Mouse (Mus musculus) lung, postnatal 0 days (tissue): ENCODE data around the gene Tmc8. TPM values are rescaled to one million over a fixed set of nuclear protein-coding genes. Genes with fewer than 3 reads are reported as not detected.
"Not testable (repeated sequence)": the region's sequence is repeated elsewhere in the genome, so short reads cannot be mapped to it uniquely, and the experiment has no call there.

Experiments used
- ATAC-seq: fragments of 200-750 bp; cut with Nextera tagmentation; 2 replicates; pipeline ENCODE4 v1.8.0; 2017; ENCODE audit warnings: moderate library complexity
- DNase-seq: peaks from one replicate; pipeline ENCODE4 v3.0.0-alpha.2; 2016; ENCODE audit warnings: low spot score
- H3K27ac ChIP-seq: fragments of 300-500 bp; sonication (generic); 2 replicates; pipeline ENCODE4 v1.5.1; 2014; ENCODE audit warnings: antibody characterized with exemption, mild to moderate bottlenecking, low read length, mixed read lengths
- H3K27me3 ChIP-seq: fragments of 300-500 bp; sonication (generic); replicated peaks from 2 replicates; pipeline ENCODE4 v1.6.1; 2014; ENCODE audit warnings: low read length, mixed read lengths; ENCODE audit not compliant: insufficient read depth
- H3K36me3 ChIP-seq: fragments of 300-500 bp; sonication (generic); 2 replicates; pipeline ENCODE4 v1.6.1; 2014; ENCODE audit warnings: low read length, mixed read lengths; ENCODE audit not compliant: insufficient read depth
- H3K4me1 ChIP-seq: fragments of 300-500 bp; sonication (generic); 2 replicates; pipeline ENCODE4 v1.6.1; 2014; ENCODE audit warnings: antibody characterized with exemption, low read depth, low read length, mixed read lengths; ENCODE audit not compliant: insufficient read depth
- H3K4me2 ChIP-seq: fragments of 300-500 bp; sonication (generic); replicated peaks from 2 replicates; pipeline ENCODE4 v1.6.1; 2014; ENCODE audit warnings: low read depth, mild to moderate bottlenecking, low read length, moderate library complexity, mixed read lengths
- H3K4me3 ChIP-seq: fragments of 300-500 bp; sonication (generic); 2 replicates; pipeline ENCODE4 v1.5.1; 2014; ENCODE audit warnings: low read depth, low read length
- H3K9ac ChIP-seq: fragments of 300-500 bp; sonication (generic); replicated peaks from 2 replicates; pipeline ENCODE4 v1.6.1; 2014; ENCODE audit warnings: low read depth, mild to moderate bottlenecking
- H3K9me3 ChIP-seq: fragments of 300-500 bp; sonication (generic); 2 replicates; pipeline ENCODE4 v1.6.1; 2016; ENCODE audit warnings: low read length, mixed read lengths
- CTCF ChIP-seq: IDR thresholded peaks from 2 replicates; pipeline ENCODE4 v1.5.1; 2016; ENCODE audit warnings: antibody characterized with exemption, mild to moderate bottlenecking
- EP300 ChIP-seq: IDR thresholded peaks from 2 replicates; pipeline ENCODE4 v1.6.1; 2016; ENCODE audit warnings: antibody characterized with exemption, mild to moderate bottlenecking, control low read depth
- WGBS: fragments of 180-500 bp; shearing (Covaris S2); extraction: QIAGEN DNeasy Blood & Tissue Kit; methylation state at CpG from one replicate; pipeline ENCODE4 v1.1.7; 2014; 5-methylcytosine and 5-hydroxymethylcytosine counted together
- polyA plus RNA-seq: library from polyadenylated mRNA; unstranded; fragments of >200 nt; fragmentation: Nextera tagmentation; extraction: Ambion mirVana; gene quantifications from 2 replicates; pipeline ENCODE4 v1.2.1, GENCODE M21; 2015

Gene Tmc8
- polyA plus RNA-seq, 1 experiment from 2014 or later, result 5.5 TPM

- H3K27ac ChIP-seq, result peak overlapping the region; percentile 58; the same call in 1 of the 2 replicates
- 39% methylated on average over 18 of the region's 18 CpGs for WGBS
- DNase-seq (peak; percentile 87), ATAC-seq (peak; percentile 29; the same call in 1 of the 2 replicates)
- peaks cover 60% of the 10 kb centered on the region for H3K4me1 ChIP-seq
- no peak overlapping the region for H3K4me2 ChIP-seq
- no peak overlapping the region for H3K9ac ChIP-seq
- no peak for TF ChIP-seq EP300
- TF ChIP-seq CTCF, result no peak
- H3K4me3 ChIP-seq, result no peak overlapping the region
- no peaks in the 10 kb centered on the region for H3K36me3 ChIP-seq
- no peaks in the 10 kb centered on the region for H3K27me3 ChIP-seq
- no peaks in the 10 kb centered on the region for H3K9me3 ChIP-seq
Measured at GRCm38 (mm10) chr11:117828149-117828887, 46.4 kb downstream of the Tmc8 start.

GRCm38 (mm10) chr11:117828888-117829604 is 47.2 kb downstream of the Tmc8 start:
- no peak for TF ChIP-seq CTCF
- no peak for TF ChIP-seq EP300
- Histone ChIP-seq H3K27ac (peak overlapping the region; percentile 58), H3K27me3 (no peaks in the 10 kb centered on the region), H3K9ac (no peak overlapping the region), H3K36me3 (no peaks in the 10 kb centered on the region), H3K4me2 (no peak overlapping the region), H3K9me3 (no peaks in the 10 kb centered on the region), H3K4me3 (no peak overlapping the region), H3K4me1 (peaks cover 55% of the 10 kb centered on the region)
- ATAC-seq (no peak), DNase-seq (peak; percentile 69)
- 32% methylated on average over 9 of the region's 9 CpGs for WGBS

GRCm38 (mm10) chr11:117829671-117830215 is 47.9 kb downstream of the Tmc8 start:
- no peak for ATAC-seq
- no peak for TF ChIP-seq EP300
- TF ChIP-seq CTCF, result no peak
- Histone ChIP-seq H3K4me1 (peaks cover 51% of the 10 kb centered on the region), H3K4me3 (no peak overlapping the region), H3K36me3 (no peaks in the 10 kb centered on the region), H3K4me2 (no peak overlapping the region), H3K9ac (no peak overlapping the region), H3K27ac (peak overlapping the region; percentile 73), H3K27me3 (no peaks in the 10 kb centered on the region), H3K9me3 (no peaks in the 10 kb centered on the region)
- peak; percentile 68 for DNase-seq
- 34% methylated on average over 2 of the region's 2 CpGs for WGBS

GRCm38 (mm10) chr11:117830401-117830800 is 48.5 kb downstream of the Tmc8 start:
- Histone ChIP-seq H3K4me2 (no peak overlapping the region), H3K27me3 (no peaks in the 10 kb centered on the region), H3K9me3 (no peaks in the 10 kb centered on the region), H3K4me3 (no peak overlapping the region), H3K9ac (no peak overlapping the region), H3K36me3 (no peaks in the 10 kb centered on the region), H3K4me1 (peaks cover 44% of the 10 kb centered on the region), H3K27ac (peak overlapping the region; percentile 73)
- TF ChIP-seq EP300 (peak; percentile 52), CTCF (peak; percentile 5; the same call in 1 of the 2 replicates)
- ATAC-seq (peak; percentile 40), DNase-seq (peak; percentile 75)
- 40% methylated on average over 9 of the region's 9 CpGs for WGBS

GRCm38 (mm10) chr11:117832086-117832969 is 50.5 kb downstream of the Tmc8 start:
- TF ChIP-seq CTCF (peak; percentile 86), EP300 (no peak)
- no peaks in the 10 kb centered on the region for H3K27me3 ChIP-seq
- no peak overlapping the region for H3K9ac ChIP-seq
- peak overlapping the region; percentile 47 for H3K4me2 ChIP-seq
- peak overlapping the region; percentile 19; the same call in 1 of the 2 replicates for H3K4me3 ChIP-seq
- ATAC-seq (peak; percentile 63), DNase-seq (peak; percentile 89)
- H3K36me3 ChIP-seq, result no peaks in the 10 kb centered on the region
- H3K27ac ChIP-seq, result no peak overlapping the region
- peaks cover 33% of the 10 kb centered on the region; the same call in 1 of the 2 replicates for H3K4me1 ChIP-seq
- WGBS, result 19% methylated on average over 28 of the region's 28 CpGs
- no peaks in the 10 kb centered on the region for H3K9me3 ChIP-seq

- not testable (repeated sequence) for H3K9me3 ChIP-seq, H3K9ac ChIP-seq, H3K27ac ChIP-seq, H3K36me3 ChIP-seq, DNase-seq, H3K27me3 ChIP-seq, H3K4me2 ChIP-seq, ATAC-seq, H3K4me3 ChIP-seq
- H3K4me1 ChIP-seq, result peaks cover 25% of the 10 kb centered on the region; the same call in 1 of the 2 replicates
- 89% methylated on average over 4 of the region's 6 CpGs for WGBS
Measured at GRCm38 (mm10) chr11:117833509-117833908, 51.6 kb downstream of the Tmc8 start.
